Mouse (Mus musculus) duodenum, adult 2 months (tissue): ENCODE data around the gene Inpp5e. TPM values are rescaled to one million over a fixed set of nuclear protein-coding genes. Genes with fewer than 3 reads are reported as not detected.

Source experiments
- polyA plus RNA-seq: library from polyadenylated mRNA; depleted of rRNA; stranded (reverse); fragments of >200 nt; gene quantifications from 2 replicates; pipeline ENCODE4 v1.2.3, GENCODE M21; 2012; ENCODE audit warnings: low replicate concordance; rRNA removed

The Inpp5e gene
- 11.2 and 15.5 TPM in 2 replicates for polyA plus RNA-seq

DNA sequence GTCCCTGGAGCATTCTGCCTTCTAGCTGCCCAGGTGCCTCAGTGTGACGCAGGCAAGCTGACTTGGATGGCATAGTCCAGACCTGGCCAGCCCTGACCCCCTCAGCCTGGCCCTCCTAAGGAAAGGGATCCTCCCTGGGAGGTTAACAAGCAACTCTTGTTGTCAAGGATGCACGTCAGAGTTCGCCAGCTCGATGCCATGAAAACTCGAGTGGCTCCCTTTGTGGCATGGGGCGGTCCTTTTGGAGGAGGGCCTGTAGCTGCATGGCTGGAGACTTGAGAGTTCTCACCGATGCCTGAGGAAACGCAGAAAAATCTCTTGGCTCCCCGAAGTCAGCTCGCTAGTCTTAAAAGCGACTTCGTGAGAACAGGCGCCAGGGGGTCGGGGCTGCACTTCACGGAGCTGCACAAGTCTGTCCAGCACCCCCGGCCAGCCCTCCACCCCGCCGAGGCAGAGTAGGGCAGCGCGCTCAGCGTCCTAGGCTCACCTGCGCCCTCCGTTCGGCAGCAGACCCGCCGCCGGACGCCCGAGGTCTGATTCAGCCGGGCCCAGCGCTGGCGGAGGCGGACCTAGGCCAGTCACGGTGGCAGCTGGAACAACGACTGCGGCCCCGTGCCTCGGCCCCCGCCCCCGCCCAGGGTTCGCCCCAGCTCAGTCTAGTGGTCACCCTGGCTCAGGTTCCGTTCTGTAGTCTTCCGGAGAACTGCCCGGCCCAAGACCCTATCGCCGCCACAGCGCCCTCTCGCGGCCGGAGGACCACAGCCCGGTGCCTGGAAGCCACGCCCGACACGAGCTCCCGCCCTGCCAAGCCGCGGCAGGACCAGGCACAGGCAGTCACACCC lies at the start of gene Inpp5e:
Inpp5e (minus strand) TSS at position 689 of the 842 bp plus-strand sequence.

DNA sequence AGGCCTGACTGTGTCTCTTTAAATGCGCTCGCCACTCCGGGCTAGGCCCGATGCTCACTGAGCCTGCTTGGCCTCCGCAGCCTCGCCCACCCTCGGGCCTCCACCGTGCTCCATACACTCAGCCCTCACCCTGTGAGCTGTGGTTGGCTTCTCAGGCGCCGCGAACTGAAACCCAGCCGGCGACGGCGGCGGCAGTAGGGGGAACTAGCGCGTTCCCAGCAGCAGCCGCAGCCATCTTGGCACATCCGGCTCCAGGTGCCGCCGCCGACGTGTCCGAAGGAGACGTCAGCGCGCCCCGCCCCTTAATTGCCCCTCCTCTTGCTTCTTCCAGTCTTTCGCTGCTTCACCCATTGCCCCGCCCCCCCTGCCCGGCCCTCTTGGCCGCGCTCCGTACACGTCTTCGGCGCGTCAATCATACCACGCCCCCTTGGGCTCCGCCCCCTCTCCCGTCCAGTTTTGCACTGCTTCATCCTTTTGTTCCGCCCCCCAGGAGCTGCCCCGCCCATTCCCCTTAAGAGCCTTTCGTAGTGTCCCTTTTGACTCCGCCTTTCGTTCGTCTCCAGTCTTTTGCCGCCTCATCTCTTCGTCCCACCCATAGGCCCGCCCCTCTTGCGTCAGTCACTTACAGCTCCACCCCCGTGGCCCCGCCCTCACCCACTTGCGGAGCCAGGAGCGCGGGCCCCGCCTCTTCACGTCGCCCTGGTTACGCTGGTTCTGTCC lies 36.1 kb upstream of the Inpp5e start, which contains the start of gene Sec16a:
Sec16a (minus strand) TSS at position 271 of the 720 bp plus-strand sequence.

DNA sequence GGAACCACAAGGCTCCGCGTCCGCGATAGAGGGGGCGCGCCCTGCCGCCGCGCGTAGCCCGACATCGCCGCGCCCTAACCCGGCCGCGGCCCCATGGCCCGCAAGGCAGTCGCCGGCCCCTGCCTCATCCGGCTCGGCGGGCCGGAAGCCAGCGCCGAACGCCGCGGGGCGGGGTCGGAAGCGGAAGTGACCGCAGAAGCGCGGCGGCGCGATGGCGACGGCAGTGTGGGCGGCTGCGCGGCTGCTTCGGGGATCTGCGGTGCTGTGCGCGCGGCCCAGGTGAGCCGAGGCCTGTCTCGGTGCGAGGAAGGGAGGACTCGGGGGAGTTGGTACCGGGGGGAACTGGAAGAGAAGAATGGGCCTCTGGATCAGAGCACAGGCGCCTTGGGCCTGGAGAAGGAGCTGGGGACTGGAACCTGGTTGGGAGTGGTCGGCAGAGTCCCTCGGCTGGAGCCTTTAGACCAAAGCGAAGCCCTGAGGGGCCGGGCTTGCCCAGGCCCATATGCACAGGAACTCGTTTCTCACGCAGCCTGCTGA lies 19.8 kb downstream of the Inpp5e start, which contains the start of the genes Entr1 and Pmpca:
Entr1 (minus strand) TSS at position 163 of the 537 bp plus-strand sequence.
Pmpca (plus strand) TSS at position 186 of the 537 bp plus-strand sequence.

GRCm38 (mm10) chr2:26380131-26380771 lies 28.8 kb downstream of the Inpp5e start, which contains the start of gene Snapc4:
Gene Snapc4 (minus strand): TSS chr2:26380653.

DNA sequence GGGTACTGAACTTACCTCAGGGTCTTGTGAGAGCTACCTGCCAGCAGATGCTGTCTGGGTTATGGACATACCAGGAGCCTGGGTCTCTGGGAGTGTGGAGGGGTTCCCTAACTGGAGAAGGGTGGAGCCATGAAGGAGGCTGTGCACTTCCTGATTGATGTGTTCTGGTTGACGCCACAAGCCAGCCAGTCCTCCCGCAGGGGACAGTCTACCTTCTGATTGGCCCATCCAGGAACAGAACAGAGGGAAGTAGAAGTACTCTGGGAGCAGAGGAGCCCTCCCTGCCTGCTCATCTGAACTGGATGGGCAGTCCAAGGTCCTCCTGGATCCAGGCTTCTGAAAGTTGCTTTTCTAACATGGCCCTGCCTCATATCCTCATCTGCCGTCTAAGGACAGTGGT lies 48.2 kb downstream of the Inpp5e start, which contains the start of gene Card9:
Card9 (minus strand) TSS at position 147 of the 400 bp plus-strand sequence.

DNA sequence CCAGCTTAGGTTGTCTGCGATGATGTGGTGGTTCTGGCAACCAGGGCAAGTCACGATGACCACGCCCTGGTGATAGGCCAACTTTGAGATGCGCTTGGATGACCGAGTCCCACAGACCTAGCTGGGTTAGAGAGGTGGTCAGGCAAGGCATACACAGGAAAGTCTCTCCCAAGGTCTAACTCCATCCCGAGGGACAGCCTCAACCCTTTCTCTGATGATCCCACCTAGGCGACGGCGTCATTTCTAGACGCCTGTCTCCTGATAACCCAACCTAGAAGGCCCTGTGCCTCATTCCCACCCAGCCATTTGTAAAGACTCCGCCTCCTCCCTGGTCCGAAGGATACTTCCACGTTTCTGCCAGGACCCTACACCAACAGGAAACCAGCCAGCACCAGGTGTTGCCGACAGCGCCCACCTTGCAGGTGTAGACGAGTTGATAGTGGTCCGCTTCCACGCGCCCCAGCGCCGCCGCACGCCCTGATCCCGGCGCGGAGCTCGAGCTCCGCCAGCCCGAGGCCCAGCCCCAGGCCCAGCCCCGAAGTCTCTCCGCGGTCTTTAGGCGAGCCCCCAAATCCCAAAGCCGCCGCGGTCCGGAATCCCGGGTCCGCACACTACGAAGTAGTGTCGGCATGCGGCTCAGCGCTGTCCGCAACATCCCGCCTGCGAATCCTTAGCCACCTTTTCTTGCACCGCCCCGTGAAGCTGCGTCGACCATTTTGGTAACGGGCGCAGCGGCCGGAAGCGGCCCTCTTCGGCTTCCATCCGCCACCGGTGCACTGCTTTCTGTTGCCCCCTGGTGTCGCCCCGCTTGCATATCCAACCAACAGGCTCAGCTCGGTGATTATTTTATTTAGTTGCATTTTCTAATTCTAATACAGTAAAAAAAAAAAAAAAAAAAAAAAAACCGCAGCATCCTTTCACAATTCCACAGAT lies 57.4 kb downstream of the Inpp5e start, which contains the start of gene Dnlz:
Dnlz (minus strand) TSS at position 753 of the 933 bp plus-strand sequence.

Other genes with a start within 250 kb of the Inpp5e start
- gene Lhx3, start 200.9 kb downstream of the Inpp5e start, polyA plus RNA-seq, result 0.05 TPM in 1 of 2 replicates, not detected in the other
- 8.1 and 9.7 TPM in 2 replicates for gene Qsox2, start 171.7 kb downstream of the Inpp5e start, polyA plus RNA-seq
- 0.17 and 0.49 TPM in 2 replicates for gene Ccdc187, start 114.6 kb downstream of the Inpp5e start, polyA plus RNA-seq
- gene Gpsm1, start 93.7 kb downstream of the Inpp5e start, polyA plus RNA-seq, result 8.5 and 9.0 TPM in 2 replicates
- 20.7 and 26.3 TPM in 2 replicates for gene Dnlz, start 57.1 kb downstream of the Inpp5e start, polyA plus RNA-seq
- 2.8 and 3.7 TPM in 2 replicates for gene Card9, start 48.3 kb downstream of the Inpp5e start, polyA plus RNA-seq
- 19.9 and 28.1 TPM in 2 replicates for gene Snapc4, start 28.6 kb downstream of the Inpp5e start, polyA plus RNA-seq
- 46.8 and 50.7 TPM in 2 replicates for gene Entr1, start 19.9 kb downstream of the Inpp5e start, polyA plus RNA-seq
- gene Pmpca, start 19.9 kb downstream of the Inpp5e start, polyA plus RNA-seq, result 11.9 and 37.6 TPM in 2 replicates
- 53.8 and 75.0 TPM in 2 replicates for gene Sec16a, start 36.0 kb upstream of the Inpp5e start, polyA plus RNA-seq
- 10.2 and 14.7 TPM in 2 replicates for gene Notch1, start 107.5 kb upstream of the Inpp5e start, polyA plus RNA-seq
- gene Egfl7, start 170.8 kb upstream of the Inpp5e start, polyA plus RNA-seq, result 110 and 122 TPM in 2 replicates
- not detected in 2 replicates for gene Gm20532, start 177.4 kb upstream of the Inpp5e start, polyA plus RNA-seq
- gene Agpat2, start 195.2 kb upstream of the Inpp5e start, polyA plus RNA-seq, result 242 and 435 TPM in 2 replicates
- 5.5 and 9.1 TPM in 2 replicates for gene Fam69b, start 219.3 kb upstream of the Inpp5e start, polyA plus RNA-seq